Mouse (Mus musculus): Measurements from ENCODE around the gene Usp17lc. TPM values are rescaled to one million over a fixed set of nuclear protein-coding genes. Genes with fewer than 3 reads are reported as not detected.
"Not testable (repeated sequence)": the region's sequence is repeated elsewhere in the genome, so short reads cannot be mapped to it uniquely, and the experiment has no call there.

Usp17lc gene
- not detected for total RNA-seq (2021)

DNA sequence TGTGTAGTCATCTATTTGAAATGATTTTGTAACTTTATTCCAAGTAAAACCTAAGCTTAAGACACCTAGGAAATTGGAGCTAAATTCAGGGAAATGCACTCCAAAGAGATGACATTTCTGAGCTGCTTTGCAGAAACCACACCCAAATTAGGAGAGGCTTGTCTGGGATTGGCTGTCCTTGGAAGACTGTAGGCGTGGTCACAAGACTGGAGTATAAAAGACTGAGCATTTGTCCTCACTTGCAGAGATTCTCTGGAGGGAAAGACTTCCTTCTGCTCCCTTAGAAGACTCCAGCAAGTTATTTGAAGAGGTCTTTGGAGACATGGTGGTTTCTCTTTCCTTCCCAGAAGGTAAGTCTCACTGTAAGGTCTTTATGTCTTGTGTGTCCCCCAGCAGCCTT lies at the start of gene Usp17lc:
Usp17lc (plus strand) TSS at position 301 of the 400 bp plus-strand sequence.
- intact Hi-C loops (cut with DNase I), result loop anchor here (5.0 kb wide), 1 partner anchor 167 kb away; no protein-coding TSS in a partner anchor
- not testable (repeated sequence) for DNase-seq (ENCODE audit: low spot score in 2 of 2)

DNA sequence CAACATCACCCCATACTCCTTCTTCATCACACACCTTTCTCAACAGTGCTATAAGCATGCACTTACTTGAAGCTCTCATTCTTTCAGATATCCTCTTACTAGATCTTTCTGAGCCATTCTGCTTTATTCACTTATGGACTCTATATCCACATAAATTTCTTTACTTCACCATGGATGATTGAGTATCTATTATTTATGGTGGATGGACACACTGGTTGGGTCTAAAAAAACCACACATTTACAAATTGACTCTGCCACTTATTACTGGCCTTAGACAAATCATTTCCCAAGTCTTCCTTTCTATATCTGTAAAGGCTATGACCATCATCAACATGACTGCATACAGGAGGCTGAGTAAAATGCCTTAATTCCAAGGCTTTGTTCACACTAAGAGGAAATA lies 28.8 kb upstream of the Usp17lc start, which contains the start of gene Olfr603:
Olfr603 (minus strand) TSS at position 101 of the 400 bp plus-strand sequence.
- no peak for DNase-seq (ENCODE audit: low spot score in 2 of 2)
- intact Hi-C loops (cut with DNase I), result no loop called here

DNA sequence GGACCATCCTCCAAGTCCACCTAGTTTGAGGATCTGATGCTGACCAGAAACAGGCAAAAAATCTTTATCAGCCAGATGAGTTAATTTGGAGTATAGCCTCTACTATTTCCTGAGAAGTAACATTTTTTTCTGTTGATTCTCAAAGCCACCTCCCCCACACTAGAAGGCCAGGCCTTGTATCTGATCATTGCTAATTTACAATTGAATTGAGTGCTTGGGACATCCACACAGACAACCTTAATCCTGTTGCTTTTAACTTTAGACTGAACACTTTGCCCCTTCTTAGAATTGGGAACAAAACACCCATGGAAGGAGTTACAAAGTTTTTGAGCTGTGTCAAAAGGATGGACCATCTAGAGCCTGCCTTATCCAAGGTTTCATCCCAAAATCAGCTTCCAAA lies 17.1 kb upstream of the Usp17lc start:
- intact Hi-C loops (cut with DNase I), result no loop called here
- DNase-seq (ENCODE audit: low spot score in 2 of 2), result no peak

DNA sequence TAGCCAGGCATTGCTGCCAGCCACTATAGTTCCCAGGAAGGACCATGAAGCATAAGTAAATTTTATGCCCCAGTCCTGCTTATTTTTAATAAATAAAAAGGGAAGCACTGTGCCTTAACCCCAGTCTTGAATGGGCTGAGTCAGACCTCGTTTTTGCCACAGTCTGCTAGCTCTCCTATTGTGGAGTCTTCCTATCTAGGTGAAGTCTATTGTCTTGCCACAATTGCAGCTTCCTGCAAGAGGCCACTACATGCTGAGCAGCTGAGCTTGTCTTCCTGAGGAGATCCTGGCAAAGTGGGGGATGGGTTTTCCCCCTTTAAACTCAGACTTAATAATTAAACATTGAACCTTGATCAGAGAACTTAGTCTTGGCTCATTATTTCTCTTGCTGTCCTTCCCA lies 15.9 kb upstream of the Usp17lc start:
- DNase-seq (ENCODE audit: low spot score in 2 of 2), result no peak
- intact Hi-C loops (cut with DNase I), result no loop called here

DNA sequence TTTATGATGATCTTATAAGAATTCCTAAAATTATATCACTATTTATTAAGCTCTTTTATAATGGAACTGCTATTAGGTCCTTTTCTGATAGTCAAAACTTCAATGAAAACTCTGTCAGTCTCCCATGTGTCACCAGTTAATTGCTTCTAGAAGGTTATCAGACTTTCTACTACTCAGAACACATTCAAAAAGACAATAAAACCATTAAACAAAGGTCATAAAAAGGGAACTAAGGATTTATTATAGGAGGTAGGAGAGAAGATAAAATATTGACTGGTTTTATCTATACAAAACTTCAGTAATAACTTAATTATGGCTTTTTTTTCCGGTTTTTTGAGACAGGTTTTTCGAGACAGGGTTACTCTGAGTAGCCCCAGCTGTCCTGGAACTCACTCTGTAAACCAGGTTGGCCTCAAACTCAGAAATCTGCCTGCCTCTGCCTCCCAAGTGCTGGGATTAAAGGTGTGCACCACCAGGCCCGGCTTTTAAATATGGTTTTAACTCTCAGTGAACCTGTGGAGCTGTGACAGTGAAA lies 8.3 kb upstream of the Usp17lc start:
- intact Hi-C loops (cut with DNase I); DNase-seq (ENCODE audit: low spot score in 2 of 2): not testable (repeated sequence)

DNA sequence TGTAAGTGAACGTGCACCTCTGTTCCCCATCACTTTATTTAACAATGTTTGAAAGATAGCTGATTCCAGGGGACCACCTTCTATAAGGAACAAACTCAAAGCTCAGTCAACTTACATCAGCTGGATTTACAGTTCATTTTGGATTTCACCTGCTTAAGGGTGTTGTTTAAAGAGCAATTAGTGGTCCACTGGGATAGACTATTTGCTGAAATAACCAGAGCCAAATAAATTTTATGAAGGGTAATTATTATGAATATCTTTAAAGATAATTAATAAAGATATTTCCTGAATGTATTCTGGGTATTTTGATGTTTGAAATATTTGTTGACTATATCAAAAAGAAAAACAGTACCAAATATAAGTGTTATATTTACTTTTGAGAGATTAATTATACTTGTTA lies 30.5 kb downstream of the Usp17lc start, which contains the start of gene Olfr605:
Olfr605 (minus strand) TSS at position 101 of the 400 bp plus-strand sequence.
- no peak for DNase-seq (ENCODE audit: low spot score in 2 of 2)
- intact Hi-C loops (cut with DNase I), result no loop called here

DNA sequence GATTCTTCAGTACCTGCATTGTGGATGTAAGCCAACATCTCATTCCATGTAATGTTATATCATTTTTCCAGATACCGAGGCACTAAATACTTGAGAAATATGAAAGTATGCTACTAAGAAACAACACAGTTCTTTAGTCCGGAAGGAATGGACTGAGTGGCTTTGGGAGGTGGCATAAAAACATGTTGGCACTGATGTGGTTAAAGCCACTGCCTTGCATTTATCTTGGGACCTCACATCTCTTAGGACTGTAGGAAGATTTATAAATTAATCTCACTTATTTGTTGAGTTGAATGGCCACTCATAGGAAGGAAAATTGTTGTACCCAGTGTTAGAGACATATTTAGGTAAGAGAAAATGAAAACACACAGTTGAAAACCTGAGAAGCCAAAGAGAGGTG lies 33.9 kb downstream of the Usp17lc start, which contains the start of gene Olfr606:
Olfr606 (plus strand) TSS at position 301 of the 400 bp plus-strand sequence.
- DNase-seq (ENCODE audit: low spot score in 2 of 2), result no peak
- intact Hi-C loops (cut with DNase I), result no loop called here

DNA sequence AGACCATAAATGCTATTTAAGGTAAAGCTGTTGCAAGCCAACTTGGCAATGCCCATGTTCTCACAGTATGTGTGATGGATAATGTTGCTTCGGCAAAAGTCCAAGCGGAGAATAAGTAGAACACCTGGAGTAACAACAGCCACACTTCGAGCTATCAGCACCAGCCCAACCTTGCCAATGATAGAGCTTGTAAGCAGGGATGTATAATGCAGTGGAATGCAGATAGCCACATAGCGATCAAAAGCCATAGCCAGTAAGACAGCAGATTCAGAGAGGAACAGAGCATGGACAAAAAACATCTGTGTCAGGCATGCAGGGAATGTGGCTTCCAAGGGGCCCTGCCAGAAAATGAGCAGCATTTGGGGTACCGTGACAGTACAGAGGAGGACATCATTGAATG lies 45.7 kb downstream of the Usp17lc start:
- intact Hi-C loops (cut with DNase I), result no loop called here

More for the DNA sequence above, 45.7 kb downstream of the Usp17lc start:
- DNase-seq (ENCODE audit: low spot score in 2 of 2), result no peak

Small RNAs within 50 kb of the gene (microRNA-seq; reads per million reads assigned to microRNA genes)
- gene Gm25774, result 0 reads per million in 2 experiments

Other genes with a start within 250 kb of the Usp17lc start
- not detected for gene Olfr591, start 236.7 kb upstream of the Usp17lc start, total RNA-seq (2021)
- not detected for gene Olfr592, start 230.3 kb upstream of the Usp17lc start, total RNA-seq (2021)
- gene Olfr593, start 203.2 kb upstream of the Usp17lc start, total RNA-seq (2021), result not detected
- gene Olfr594, start 198.1 kb upstream of the Usp17lc start, total RNA-seq (2021), result not detected
- gene Usp17ld, start 162.6 kb upstream of the Usp17lc start, total RNA-seq (2021), result not detected
- gene Olfr596, start 109.4 kb upstream of the Usp17lc start, total RNA-seq (2021), result not detected
- not detected for gene Olfr597, start 98.8 kb upstream of the Usp17lc start, total RNA-seq (2021)
- gene Olfr598, start 91.5 kb upstream of the Usp17lc start, total RNA-seq (2021), result not detected
- not detected for gene Olfr599, start 79.2 kb upstream of the Usp17lc start, total RNA-seq (2021)
- not detected for gene Olfr600, start 65.4 kb upstream of the Usp17lc start, total RNA-seq (2021)
- not detected for gene Olfr601, start 52.4 kb upstream of the Usp17lc start, total RNA-seq (2021)
- not detected for gene Olfr603, start 28.9 kb upstream of the Usp17lc start, total RNA-seq (2021)
- not detected for gene Olfr605, start 30.4 kb downstream of the Usp17lc start, total RNA-seq (2021)
- gene Olfr606, start 34.0 kb downstream of the Usp17lc start, total RNA-seq (2021), result not detected
- not detected for gene Olfr607, start 49.1 kb downstream of the Usp17lc start, total RNA-seq (2021)
- not detected for gene Olfr608, start 54.8 kb downstream of the Usp17lc start, total RNA-seq (2021)
- gene Olfr609, start 83.0 kb downstream of the Usp17lc start, total RNA-seq (2021), result not detected
- not detected for gene Olfr610, start 97.0 kb downstream of the Usp17lc start, total RNA-seq (2021)
- gene Olfr611, start 105.8 kb downstream of the Usp17lc start, total RNA-seq (2021), result not detected
- not detected for gene Olfr612, start 127.6 kb downstream of the Usp17lc start, total RNA-seq (2021)
- not detected for gene Olfr613, start 133.0 kb downstream of the Usp17lc start, total RNA-seq (2021)
- not detected for gene Olfr615, start 141.0 kb downstream of the Usp17lc start, total RNA-seq (2021)
- not detected for gene Olfr616, start 154.1 kb downstream of the Usp17lc start, total RNA-seq (2021)
- gene Olfr617, start 158.0 kb downstream of the Usp17lc start, total RNA-seq (2021), result not detected
- not detected for gene Olfr618, start 175.0 kb downstream of the Usp17lc start, total RNA-seq (2021)
- not detected for gene Olfr619, start 185.5 kb downstream of the Usp17lc start, total RNA-seq (2021)
- not detected for gene Olfr620, start 197.5 kb downstream of the Usp17lc start, total RNA-seq (2021)
- gene Olfr622, start 227.6 kb downstream of the Usp17lc start, total RNA-seq (2021), result not detected
- gene Olfr623, start 248.6 kb downstream of the Usp17lc start, total RNA-seq (2021), result not detected